Mouse (Mus musculus) embryonic facial prominence, embryonic 12.5 days (tissue): ENCODE results near the gene Hip1r. TPM values are rescaled to one million over a fixed set of nuclear protein-coding genes. Genes with fewer than 3 reads are reported as not detected.

Experiments used
- ATAC-seq: fragments of 200-750 bp; cut with Nextera tagmentation; 2 replicates; pipeline ENCODE4 v1.8.0; 2017; ENCODE audit not compliant: insufficient number of reproducible peaks, insufficient read depth, low FRiP score, low TSS enrichment
- H3K27ac ChIP-seq: fragments of 300-500 bp; sonication (generic); 2 replicates; pipeline ENCODE4 v1.5.1; 2016; ENCODE audit warnings: mild to moderate bottlenecking
- H3K27me3 ChIP-seq: fragments of 300-500 bp; sonication (generic); 2 replicates; pipeline ENCODE4 v1.6.1; 2016; ENCODE audit warnings: mild to moderate bottlenecking, moderate library complexity
- H3K36me3 ChIP-seq: fragments of 300-500 bp; sonication (generic); 2 replicates; pipeline ENCODE4 v1.6.1; 2016; ENCODE audit warnings: mild to moderate bottlenecking
- H3K4me1 ChIP-seq: fragments of 300-500 bp; sonication (generic); 2 replicates; pipeline ENCODE4 v1.6.1; 2016
- H3K4me2 ChIP-seq: fragments of 300-500 bp; sonication (generic); replicated peaks from 2 replicates; pipeline ENCODE4 v1.6.1; 2016; ENCODE audit warnings: mild to moderate bottlenecking, moderate library complexity
- H3K4me3 ChIP-seq: fragments of 300-500 bp; sonication (generic); 2 replicates; pipeline ENCODE4 v1.5.1; 2016; ENCODE audit warnings: mild to moderate bottlenecking
- H3K9ac ChIP-seq: fragments of 300-500 bp; sonication (generic); 2 replicates; pipeline ENCODE4 v1.6.1; 2016; ENCODE audit warnings: mild to moderate bottlenecking, moderate library complexity
- H3K9me3 ChIP-seq: fragments of 300-500 bp; sonication (generic); 2 replicates; pipeline ENCODE4 v1.6.1; 2016; ENCODE audit warnings: mild to moderate bottlenecking, moderate library complexity
- WGBS: fragments of 180-500 bp; shearing (Covaris S2); methylation state at CpG from one replicate; pipeline ENCODE4 v1.1.7; 2016; 5-methylcytosine and 5-hydroxymethylcytosine counted together
- polyA plus RNA-seq: library from polyadenylated mRNA; unstranded; fragments of >200 nt; fragmentation: Nextera tagmentation; extraction: Ambion mirVana; gene quantifications from 2 replicates; pipeline ENCODE4 v1.2.1, GENCODE M21; 2016

Gene Hip1r
- polyA plus RNA-seq, 1 experiment from 2014 or later, result 11.4 TPM

GRCm38 (mm10) chr5:123952365-123953045 is 20.9 kb upstream of the Hip1r start:
- H3K4me2 ChIP-seq, result no peak overlapping the region
- H3K36me3 ChIP-seq, result no peaks in the 10 kb centered on the region
- no peak for ATAC-seq
- no peak overlapping the region for H3K27ac ChIP-seq
- H3K27me3 ChIP-seq, result no peaks in the 10 kb centered on the region
- 57% methylated on average over 5 of the region's 5 CpGs for WGBS
- H3K4me1 ChIP-seq, result peaks cover 6% of the 10 kb centered on the region; the same call in 1 of the 2 replicates
- no peaks in the 10 kb centered on the region for H3K9me3 ChIP-seq
- H3K4me3 ChIP-seq, result no peak overlapping the region
- H3K9ac ChIP-seq, result no peak overlapping the region

GRCm38 (mm10) chr5:123957213-123957612 is 16.2 kb upstream of the Hip1r start:
- Histone ChIP-seq H3K9me3 (no peaks in the 10 kb centered on the region), H3K27ac (no peak overlapping the region), H3K27me3 (no peaks in the 10 kb centered on the region), H3K9ac (no peak overlapping the region), H3K36me3 (no peaks in the 10 kb centered on the region), H3K4me3 (no peak overlapping the region), H3K4me2 (no peak overlapping the region), H3K4me1 (peaks cover 6% of the 10 kb centered on the region; the same call in 1 of the 2 replicates)
- WGBS, result 92% methylated on average over 8 of the region's 8 CpGs
- no peak for ATAC-seq

- no peaks in the 10 kb centered on the region for H3K36me3 ChIP-seq
- H3K9ac ChIP-seq, result no peak overlapping the region
- H3K4me3 ChIP-seq, result no peak overlapping the region
- peaks cover 6% of the 10 kb centered on the region; the same call in 1 of the 2 replicates for H3K4me1 ChIP-seq
- H3K27me3 ChIP-seq, result no peaks in the 10 kb centered on the region
- 68% methylated on average over 3 of the region's 3 CpGs for WGBS
- H3K4me2 ChIP-seq, result no peak overlapping the region
- H3K9me3 ChIP-seq, result no peaks in the 10 kb centered on the region
- H3K27ac ChIP-seq, result no peak overlapping the region
- no peak for ATAC-seq
These were observed 14.4 kb upstream of the Hip1r start for GRCm38 (mm10) chr5:123959018-123959417.

- H3K9me3 ChIP-seq, result no peaks in the 10 kb centered on the region
- WGBS, result 77% methylated on average over 8 of the region's 8 CpGs
- no peak overlapping the region for H3K9ac ChIP-seq
- no peak for ATAC-seq
- H3K27ac ChIP-seq, result no peak overlapping the region
- H3K4me3 ChIP-seq, result no peak overlapping the region
- H3K4me2 ChIP-seq, result no peak overlapping the region
- peaks cover 6% of the 10 kb centered on the region; the same call in 1 of the 2 replicates for H3K4me1 ChIP-seq
- no peaks in the 10 kb centered on the region for H3K36me3 ChIP-seq
- H3K27me3 ChIP-seq, result no peaks in the 10 kb centered on the region
These were observed 13.3 kb upstream of the Hip1r start for GRCm38 (mm10) chr5:123960129-123960528.

GRCm38 (mm10) chr5:123961046-123961445 is 12.4 kb upstream of the Hip1r start:
- H3K4me3 ChIP-seq, result no peak overlapping the region
- no peak overlapping the region for H3K4me2 ChIP-seq
- H3K9me3 ChIP-seq, result no peaks in the 10 kb centered on the region
- H3K27ac ChIP-seq, result no peak overlapping the region
- WGBS, result 82% methylated on average over 12 of the region's 12 CpGs
- no peak for ATAC-seq
- H3K27me3 ChIP-seq, result no peaks in the 10 kb centered on the region
- H3K4me1 ChIP-seq, result peaks cover 2% of the 10 kb centered on the region; the same call in 1 of the 2 replicates
- no peak overlapping the region for H3K9ac ChIP-seq
- H3K36me3 ChIP-seq, result no peaks in the 10 kb centered on the region

GRCm38 (mm10) chr5:123964208-123964607 is 9.2 kb upstream of the Hip1r start:
- Histone ChIP-seq H3K4me2 (no peak overlapping the region), H3K4me1 (no peaks in the 10 kb centered on the region), H3K27me3 (no peaks in the 10 kb centered on the region), H3K9me3 (no peaks in the 10 kb centered on the region), H3K9ac (no peak overlapping the region), H3K36me3 (no peaks in the 10 kb centered on the region), H3K4me3 (no peak overlapping the region), H3K27ac (no peak overlapping the region)
- no peak for ATAC-seq
- 96% methylated on average over 4 of the region's 4 CpGs for WGBS

DNA sequence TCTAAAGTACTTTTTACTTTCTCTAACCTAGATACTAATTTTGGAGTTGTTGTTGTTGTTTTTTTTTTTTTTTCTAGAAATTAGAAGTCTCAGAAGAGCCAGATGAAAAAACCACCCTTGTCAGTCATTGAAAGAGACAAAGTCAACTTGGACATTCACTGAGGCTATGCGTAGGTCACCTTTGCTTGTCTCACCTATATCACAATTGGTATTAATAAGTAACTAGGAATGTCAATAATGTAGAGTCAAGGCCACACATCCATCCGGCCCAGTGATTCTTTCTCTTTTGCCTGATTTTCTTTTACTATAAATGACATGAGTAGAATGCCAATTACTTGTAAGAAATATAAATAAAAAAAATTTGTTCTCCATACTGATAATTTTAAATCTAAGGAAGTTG is 6.7 kb upstream of the Hip1r start:
- no peak overlapping the region for H3K4me3 ChIP-seq
- no peaks in the 10 kb centered on the region for H3K27me3 ChIP-seq
- no peaks in the 10 kb centered on the region for H3K9me3 ChIP-seq
- no peaks in the 10 kb centered on the region for H3K36me3 ChIP-seq
- WGBS, result 95% methylated on average over 2 of the region's 2 CpGs
- no peak overlapping the region for H3K4me2 ChIP-seq
- no peaks in the 10 kb centered on the region for H3K4me1 ChIP-seq
- H3K9ac ChIP-seq, result no peak overlapping the region
- H3K27ac ChIP-seq, result no peak overlapping the region
- no peak for ATAC-seq

DNA sequence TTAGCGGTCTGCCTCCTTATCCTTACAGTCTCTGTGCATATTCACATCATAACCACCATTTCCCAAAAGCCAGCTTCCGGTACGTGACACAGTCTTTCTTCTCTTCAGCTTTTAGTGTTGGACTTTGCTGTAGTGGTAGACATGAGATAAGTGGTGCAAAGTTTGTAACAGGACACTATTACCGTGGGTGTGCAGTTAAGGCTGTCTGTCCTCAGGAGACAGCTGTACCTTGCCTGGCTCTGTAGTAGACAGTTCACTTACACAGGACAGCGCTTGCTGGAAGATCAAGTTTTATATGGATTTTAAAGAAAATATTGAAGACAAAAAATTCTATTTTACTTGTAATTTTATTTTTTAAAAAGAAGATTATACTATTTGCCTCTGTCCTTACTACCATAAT is 5.0 kb upstream of the Hip1r start:
- WGBS, result 78% methylated on average over 5 of the region's 5 CpGs
- no peaks in the 10 kb centered on the region for H3K9me3 ChIP-seq
- H3K27ac ChIP-seq, result no peak overlapping the region
- no peak overlapping the region for H3K4me2 ChIP-seq
- H3K27me3 ChIP-seq, result peaks cover 5% of the 10 kb centered on the region
- H3K36me3 ChIP-seq, result no peaks in the 10 kb centered on the region
- no peak for ATAC-seq
- no peak overlapping the region for H3K9ac ChIP-seq
- H3K4me1 ChIP-seq, result no peaks in the 10 kb centered on the region
- H3K4me3 ChIP-seq, result no peak overlapping the region

DNA sequence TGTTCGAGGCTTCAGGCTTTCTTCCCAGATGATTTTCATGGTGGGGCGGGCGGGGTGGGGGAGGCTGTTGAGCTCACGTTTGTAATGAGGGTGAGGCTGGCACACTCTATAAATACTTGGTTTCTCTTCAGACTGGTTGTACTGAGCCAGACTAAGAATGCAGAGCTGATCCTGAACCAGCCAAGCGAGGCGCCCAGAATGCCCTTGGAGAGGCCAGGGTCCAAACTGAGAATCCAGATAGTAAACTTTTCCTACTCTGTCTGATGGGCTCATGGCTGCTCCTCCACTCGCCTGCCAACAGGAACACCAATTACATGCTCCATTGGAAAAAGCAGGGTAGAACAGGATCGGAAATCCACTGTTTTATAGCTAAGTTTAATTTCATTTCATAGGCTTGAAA is 4.2 kb upstream of the Hip1r start:
- H3K27me3 ChIP-seq, result peaks cover 6% of the 10 kb centered on the region
- no peak overlapping the region for H3K4me2 ChIP-seq
- no peaks in the 10 kb centered on the region for H3K9me3 ChIP-seq
- no peaks in the 10 kb centered on the region for H3K36me3 ChIP-seq
- H3K4me3 ChIP-seq, result no peak overlapping the region
- no peak overlapping the region for H3K27ac ChIP-seq
- H3K9ac ChIP-seq, result no peak overlapping the region
- no peaks in the 10 kb centered on the region for H3K4me1 ChIP-seq
- WGBS, result 67% methylated on average over 8 of the region's 8 CpGs
- ATAC-seq, result no peak

- Histone ChIP-seq H3K9me3 (no peaks in the 10 kb centered on the region), H3K27ac (no peak overlapping the region), H3K27me3 (peaks cover 6% of the 10 kb centered on the region), H3K4me1 (peaks cover 5% of the 10 kb centered on the region), H3K36me3 (no peaks in the 10 kb centered on the region), H3K4me2 (no peak overlapping the region), H3K4me3 (no peak overlapping the region), H3K9ac (no peak overlapping the region)
- no peak for ATAC-seq
- 84% methylated on average over 4 of the region's 4 CpGs for WGBS
These were observed 2.9 kb upstream of the Hip1r start for GRCm38 (mm10) chr5:123970576-123970975.

DNA sequence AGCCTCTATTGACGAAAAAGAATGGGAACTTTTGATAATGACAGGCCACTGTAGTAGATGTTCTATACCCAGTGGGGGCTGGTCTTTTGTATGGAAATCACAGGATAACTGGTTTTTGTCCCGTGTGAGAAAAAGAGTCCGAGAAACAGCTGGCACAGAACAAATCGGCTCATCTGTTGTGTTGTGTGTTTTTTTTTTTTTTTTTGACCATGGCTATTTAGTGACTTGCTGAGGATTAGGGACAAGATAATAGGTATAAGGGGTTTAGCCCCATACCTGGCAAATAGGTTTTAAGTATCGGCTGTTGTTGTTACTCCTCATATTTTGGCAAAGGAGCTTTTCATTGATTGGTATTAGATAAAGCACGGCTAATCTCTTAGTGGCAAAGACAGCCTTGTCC is 975 bp upstream of the Hip1r start:
- Histone ChIP-seq H3K9me3 (no peaks in the 10 kb centered on the region), H3K4me2 (no peak overlapping the region), H3K27ac (no peak overlapping the region), H3K9ac (no peak overlapping the region), H3K4me3 (no peak overlapping the region), H3K27me3 (peaks cover 10% of the 10 kb centered on the region), H3K36me3 (no peaks in the 10 kb centered on the region), H3K4me1 (peaks cover 9% of the 10 kb centered on the region)
- WGBS, result 76% methylated on average over 6 of the region's 6 CpGs
- ATAC-seq, result no peak

DNA sequence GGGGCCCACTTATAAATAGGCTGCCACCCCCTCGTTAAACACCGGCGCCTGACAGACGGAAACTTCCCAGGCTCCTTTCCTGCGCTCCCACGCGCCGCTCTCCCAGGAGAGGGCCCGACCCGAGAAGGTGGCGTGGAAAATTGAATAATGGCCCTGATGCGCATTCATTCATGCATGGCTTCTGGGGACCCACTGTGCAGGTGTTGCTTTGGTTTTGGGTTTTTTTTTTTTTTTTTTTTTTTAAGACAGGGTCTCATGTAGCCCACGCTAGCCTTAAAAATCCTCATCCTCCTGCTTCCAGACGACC is 704 bp downstream of the Hip1r start:
- Histone ChIP-seq H3K9me3 (no peaks in the 10 kb centered on the region), H3K36me3 (no peaks in the 10 kb centered on the region), H3K27ac (no peak overlapping the region), H3K9ac (peak overlapping the region; percentile 65), H3K4me2 (peak overlapping the region; percentile 87), H3K27me3 (peaks cover 10% of the 10 kb centered on the region), H3K4me1 (peaks cover 9% of the 10 kb centered on the region), H3K4me3 (peak overlapping the region; percentile 74)
- WGBS, result under 1% methylated on average over 14 of the region's 14 CpGs
- ATAC-seq, result no peak
